Mouse (Mus musculus) retina, adult 2 months (tissue): Measurements from ENCODE around the gene Heatr1.
"Not testable (repeated sequence)": the region's sequence is repeated elsewhere in the genome, so short reads cannot be mapped to it uniquely, and the experiment has no call there.

Experiments used
- DNase-seq: peaks from one replicate; pipeline ENCODE4 v3.0.0-alpha.2; 2012; ENCODE audit warnings: low read depth, low spot score

Heatr1 gene

GRCm38 (mm10) chr13:12454686-12455390, 60.0 kb downstream of the Heatr1 start:
- DNase-seq, result no peak

GRCm38 (mm10) chr13:12456711-12457110, 61.9 kb downstream of the Heatr1 start:
- DNase-seq, result no peak

GRCm38 (mm10) chr13:12460443-12460842, 65.6 kb downstream of the Heatr1 start:
- no peak for DNase-seq

- peak; percentile 78 for DNase-seq
Observed at GRCm38 (mm10) chr13:12460881-12461729, 66.3 kb downstream of the Heatr1 start.

- DNase-seq, result no peak
Observed at GRCm38 (mm10) chr13:12461730-12462119, 66.9 kb downstream of the Heatr1 start.

- DNase-seq, result no peak
Observed at GRCm38 (mm10) chr13:12462623-12463022, 67.8 kb downstream of the Heatr1 start.

- DNase-seq, result not testable (repeated sequence)
Observed at GRCm38 (mm10) chr13:12464159-12464558, 69.3 kb downstream of the Heatr1 start.

- no peak for DNase-seq
Observed at GRCm38 (mm10) chr13:12464844-12465243, 70.0 kb downstream of the Heatr1 start, which contains the start of gene Lgals8. Gene Lgals8, minus strand, starts transcription at chr13:12464944.

GRCm38 (mm10) chr13:12468488-12468887, 73.7 kb downstream of the Heatr1 start:
- no peak for DNase-seq

- DNase-seq, result peak; percentile 51
Observed at GRCm38 (mm10) chr13:12473724-12474378, 79.0 kb downstream of the Heatr1 start.

GRCm38 (mm10) chr13:12475239-12475638, 80.4 kb downstream of the Heatr1 start:
- DNase-seq, result no peak

GRCm38 (mm10) chr13:12476886-12477285, 82.1 kb downstream of the Heatr1 start:
- no peak for DNase-seq

GRCm38 (mm10) chr13:12478301-12478700, 83.5 kb downstream of the Heatr1 start:
- DNase-seq, result no peak

GRCm38 (mm10) chr13:12479802-12480201, 85.0 kb downstream of the Heatr1 start:
- DNase-seq, result no peak

- DNase-seq, result no peak
Observed at GRCm38 (mm10) chr13:12485197-12485596, 90.4 kb downstream of the Heatr1 start.

- DNase-seq, result no peak
Observed at GRCm38 (mm10) chr13:12485640-12486039, 90.8 kb downstream of the Heatr1 start.
